Mouse (Mus musculus): ENCODE measurements at regions not wholly inside any gene's neighbourhood (a gene's known extent, or its start where the extent isn't known, plus 50 kb on each side); places are given as distances from the start of the nearest gene placed in this dataset.

- Histone ChIP-seq H3K27ac (replicated peaks; ENCODE audit: low read depth, low read length) (no peak overlapping the region), H3K4me2 (ENCODE audit: low read depth, severe bottlenecking) (no peak overlapping the region), H3K36me3 (ENCODE audit: control insufficient read depth, insufficient read depth, low read length) (no peaks in the 10 kb centered on the region), H3K4me1 (ENCODE audit: control insufficient read depth, insufficient read depth, low read length) (no peaks in the 10 kb centered on the region), H3K9me3 (ENCODE audit: control insufficient read depth, low read length) (no peaks in the 10 kb centered on the region), H3K27me3 (ENCODE audit: control insufficient read depth, insufficient read depth, low read length) (no peaks in the 10 kb centered on the region), H3K9ac (ENCODE audit: low read length) (no peak overlapping the region), H3K4me3 (ENCODE audit: low read depth, low read length) (no peak overlapping the region)
- WGBS, result 92% methylated on average over 9 of the region's 9 CpGs
- no peak for ATAC-seq (ENCODE audit: insufficient number of reproducible peaks, low FRiP score, low TSS enrichment, low read depth)
- DNase-seq (ENCODE audit: low spot score), result no peak
Measured at GRCm38 (mm10) chr3:117265790-117266189, 94.9 kb downstream of the Plppr4 start.

GRCm38 (mm10) chr3:117247833-117248232 is 112.8 kb downstream of the Plppr4 start:
- Histone ChIP-seq H3K36me3 (ENCODE audit: control insufficient read depth, insufficient read depth, low read length) (no peaks in the 10 kb centered on the region), H3K27me3 (ENCODE audit: control insufficient read depth, insufficient read depth, low read length) (no peaks in the 10 kb centered on the region), H3K4me2 (ENCODE audit: low read depth, severe bottlenecking) (no peak overlapping the region), H3K27ac (replicated peaks; ENCODE audit: low read depth, low read length) (no peak overlapping the region), H3K4me1 (ENCODE audit: control insufficient read depth, insufficient read depth, low read length) (no peaks in the 10 kb centered on the region), H3K9ac (ENCODE audit: low read length) (no peak overlapping the region), H3K9me3 (ENCODE audit: control insufficient read depth, low read length) (no peaks in the 10 kb centered on the region), H3K4me3 (ENCODE audit: low read depth, low read length) (no peak overlapping the region)
- no peak for ATAC-seq (ENCODE audit: insufficient number of reproducible peaks, low FRiP score, low TSS enrichment, low read depth)
- DNase-seq (ENCODE audit: low spot score), result no peak

DNA sequence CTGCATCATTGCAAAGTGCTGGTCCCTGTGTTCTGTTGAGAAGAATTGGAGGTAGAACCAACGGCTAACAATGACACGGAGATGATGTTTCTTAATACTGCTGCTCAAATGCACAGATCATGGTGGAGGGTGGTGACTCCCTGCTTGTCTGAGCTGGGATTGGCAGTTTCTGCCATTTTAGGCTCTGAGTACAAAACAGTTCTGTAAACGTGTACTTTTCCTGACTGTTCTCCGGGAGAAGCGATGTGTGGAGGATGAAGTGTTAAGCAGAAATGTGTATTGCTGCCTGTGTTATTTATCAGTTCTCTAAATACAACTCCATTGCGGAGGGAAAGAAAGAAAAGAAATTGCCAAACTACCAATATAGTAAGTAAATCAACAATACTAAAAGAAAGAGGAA is 118.9 kb downstream of the Plppr4 start:
- ATAC-seq (ENCODE audit: insufficient number of reproducible peaks, low FRiP score, low TSS enrichment, low read depth) (no peak), DNase-seq (ENCODE audit: low spot score) (no peak)
- Histone ChIP-seq H3K4me1 (ENCODE audit: control insufficient read depth, insufficient read depth, low read length) (no peaks in the 10 kb centered on the region), H3K27ac (replicated peaks; ENCODE audit: low read depth, low read length) (no peak overlapping the region), H3K9me3 (ENCODE audit: control insufficient read depth, low read length) (no peaks in the 10 kb centered on the region), H3K27me3 (ENCODE audit: control insufficient read depth, insufficient read depth, low read length) (no peaks in the 10 kb centered on the region), H3K9ac (ENCODE audit: low read length) (no peak overlapping the region), H3K36me3 (ENCODE audit: control insufficient read depth, insufficient read depth, low read length) (no peaks in the 10 kb centered on the region), H3K4me2 (ENCODE audit: low read depth, severe bottlenecking) (no peak overlapping the region), H3K4me3 (ENCODE audit: low read depth, low read length) (no peak overlapping the region)
- WGBS, result 95% methylated on average over 6 of the region's 6 CpGs

- no peak for DNase-seq (ENCODE audit: low spot score)
- H3K9me3 ChIP-seq (ENCODE audit: control insufficient read depth, low read length), result no peaks in the 10 kb centered on the region
- no peak for ATAC-seq (ENCODE audit: insufficient number of reproducible peaks, low FRiP score, low TSS enrichment, low read depth)
- H3K4me3 ChIP-seq (ENCODE audit: low read depth, low read length), result no peak overlapping the region
- H3K9ac ChIP-seq (ENCODE audit: low read length), result no peak overlapping the region
- no peaks in the 10 kb centered on the region for H3K36me3 ChIP-seq (ENCODE audit: control insufficient read depth, insufficient read depth, low read length)
- no peak overlapping the region for H3K27ac ChIP-seq (replicated peaks; ENCODE audit: low read depth, low read length)
- H3K27me3 ChIP-seq (ENCODE audit: control insufficient read depth, insufficient read depth, low read length), result no peaks in the 10 kb centered on the region
- H3K4me1 ChIP-seq (ENCODE audit: control insufficient read depth, insufficient read depth, low read length), result no peaks in the 10 kb centered on the region
- H3K4me2 ChIP-seq (ENCODE audit: low read depth, severe bottlenecking), result no peak overlapping the region
- WGBS, result 81% methylated on average over 3 of the region's 3 CpGs
Measured at GRCm38 (mm10) chr3:117226616-117227015, 134.1 kb downstream of the Plppr4 start.

DNA sequence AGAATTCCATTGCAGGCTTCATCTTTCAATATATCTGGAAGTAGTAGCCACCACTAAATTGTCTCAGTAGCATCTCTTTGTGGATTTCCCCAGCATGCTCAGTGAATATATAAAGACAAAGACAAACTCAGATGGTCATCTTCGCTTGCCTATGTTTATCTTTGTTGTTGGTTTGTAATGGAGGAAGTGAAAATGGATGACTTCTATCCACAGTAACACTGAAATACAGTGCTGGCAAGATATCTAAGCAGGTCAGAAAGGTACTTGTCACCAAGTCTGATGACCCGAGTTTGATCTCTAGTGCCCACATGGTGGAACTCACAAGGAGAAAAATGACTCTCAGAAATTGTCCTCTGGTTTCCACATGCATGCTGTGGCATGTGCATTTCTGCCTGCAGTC is 135.6 kb downstream of the Plppr4 start:
- Histone ChIP-seq H3K4me1 (ENCODE audit: control insufficient read depth, insufficient read depth, low read length) (no peaks in the 10 kb centered on the region), H3K9ac (ENCODE audit: low read length) (no peak overlapping the region), H3K9me3 (ENCODE audit: control insufficient read depth, low read length) (no peaks in the 10 kb centered on the region), H3K27ac (replicated peaks; ENCODE audit: low read depth, low read length) (no peak overlapping the region), H3K4me2 (ENCODE audit: low read depth, severe bottlenecking) (no peak overlapping the region), H3K27me3 (ENCODE audit: control insufficient read depth, insufficient read depth, low read length) (no peaks in the 10 kb centered on the region), H3K4me3 (ENCODE audit: low read depth, low read length) (no peak overlapping the region), H3K36me3 (ENCODE audit: control insufficient read depth, insufficient read depth, low read length) (no peaks in the 10 kb centered on the region)
- DNase-seq (ENCODE audit: low spot score) (no peak), ATAC-seq (ENCODE audit: insufficient number of reproducible peaks, low FRiP score, low TSS enrichment, low read depth) (no peak)
- 85% methylated on average over 2 of the region's 2 CpGs for WGBS

DNA sequence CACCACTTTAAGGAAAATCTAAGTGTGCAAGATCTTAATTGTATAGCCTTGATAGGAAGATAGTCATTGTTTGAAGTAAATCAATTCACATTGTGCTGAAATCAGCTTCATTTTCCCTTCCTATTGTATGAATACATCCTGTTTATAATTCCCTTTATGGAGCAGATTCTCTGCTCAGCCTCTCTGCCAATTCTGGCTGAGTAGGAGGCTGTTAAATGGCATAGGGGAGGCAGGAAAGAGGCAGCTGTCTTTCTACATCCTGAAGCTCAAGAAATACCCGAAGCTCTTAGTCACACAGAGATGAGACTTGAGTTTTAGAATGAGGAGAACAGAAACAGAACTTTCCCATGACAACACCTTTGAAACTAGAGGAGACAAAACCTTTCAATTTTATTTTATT is 142.7 kb downstream of the Plppr4 start:
- Histone ChIP-seq H3K4me1 (ENCODE audit: control insufficient read depth, insufficient read depth, low read length) (no peaks in the 10 kb centered on the region), H3K4me2 (ENCODE audit: low read depth, severe bottlenecking) (no peak overlapping the region), H3K9ac (ENCODE audit: low read length) (no peak overlapping the region), H3K4me3 (ENCODE audit: low read depth, low read length) (no peak overlapping the region), H3K9me3 (ENCODE audit: control insufficient read depth, low read length) (no peaks in the 10 kb centered on the region), H3K27ac (replicated peaks; ENCODE audit: low read depth, low read length) (no peak overlapping the region), H3K36me3 (ENCODE audit: control insufficient read depth, insufficient read depth, low read length) (no peaks in the 10 kb centered on the region), H3K27me3 (ENCODE audit: control insufficient read depth, insufficient read depth, low read length) (no peaks in the 10 kb centered on the region)
- WGBS, result 65% methylated on average over 1 of the region's 1 CpGs
- ATAC-seq (ENCODE audit: insufficient number of reproducible peaks, low FRiP score, low TSS enrichment, low read depth) (no peak), DNase-seq (ENCODE audit: low spot score) (no peak)

- Histone ChIP-seq H3K4me2 (ENCODE audit: low read depth, severe bottlenecking) (no peak overlapping the region), H3K27me3 (ENCODE audit: control insufficient read depth, insufficient read depth, low read length) (no peaks in the 10 kb centered on the region), H3K36me3 (ENCODE audit: control insufficient read depth, insufficient read depth, low read length) (no peaks in the 10 kb centered on the region), H3K4me3 (ENCODE audit: low read depth, low read length) (no peak overlapping the region), H3K27ac (replicated peaks; ENCODE audit: low read depth, low read length) (no peak overlapping the region), H3K9ac (ENCODE audit: low read length) (no peak overlapping the region), H3K9me3 (ENCODE audit: control insufficient read depth, low read length) (no peaks in the 10 kb centered on the region), H3K4me1 (ENCODE audit: control insufficient read depth, insufficient read depth, low read length) (no peaks in the 10 kb centered on the region)
- DNase-seq (ENCODE audit: low spot score) (no peak), ATAC-seq (ENCODE audit: insufficient number of reproducible peaks, low FRiP score, low TSS enrichment, low read depth) (no peak)
- 82% methylated on average over 1 of the region's 1 CpGs for WGBS
Measured at GRCm38 (mm10) chr3:117191903-117192302, 168.8 kb downstream of the Plppr4 start.

GRCm38 (mm10) chr3:117188782-117189500 is 171.7 kb downstream of the Plppr4 start:
- DNase-seq (ENCODE audit: low spot score), result no peak
- Histone ChIP-seq H3K9ac (ENCODE audit: low read length) (no peak overlapping the region), H3K4me3 (ENCODE audit: low read depth, low read length) (no peak overlapping the region), H3K4me1 (ENCODE audit: control insufficient read depth, insufficient read depth, low read length) (no peaks in the 10 kb centered on the region), H3K27ac (replicated peaks; ENCODE audit: low read depth, low read length) (no peak overlapping the region), H3K9me3 (ENCODE audit: control insufficient read depth, low read length) (no peaks in the 10 kb centered on the region), H3K27me3 (ENCODE audit: control insufficient read depth, insufficient read depth, low read length) (no peaks in the 10 kb centered on the region), H3K36me3 (ENCODE audit: control insufficient read depth, insufficient read depth, low read length) (no peaks in the 10 kb centered on the region), H3K4me2 (ENCODE audit: low read depth, severe bottlenecking) (no peak overlapping the region)
- WGBS, result 61% methylated on average over 3 of the region's 3 CpGs
- ATAC-seq (ENCODE audit: insufficient number of reproducible peaks, low FRiP score, low TSS enrichment, low read depth), result no peak

GRCm38 (mm10) chr3:117183654-117184184 is 177.0 kb downstream of the Plppr4 start:
- H3K27me3 ChIP-seq (ENCODE audit: control insufficient read depth, insufficient read depth, low read length), result no peaks in the 10 kb centered on the region
- no peaks in the 10 kb centered on the region for H3K9me3 ChIP-seq (ENCODE audit: control insufficient read depth, low read length)
- H3K36me3 ChIP-seq (ENCODE audit: control insufficient read depth, insufficient read depth, low read length), result no peaks in the 10 kb centered on the region
- no peaks in the 10 kb centered on the region for H3K4me1 ChIP-seq (ENCODE audit: control insufficient read depth, insufficient read depth, low read length)
- H3K27ac ChIP-seq (replicated peaks; ENCODE audit: low read depth, low read length), result no peak overlapping the region
- ATAC-seq (ENCODE audit: insufficient number of reproducible peaks, low FRiP score, low TSS enrichment, low read depth) (no peak), DNase-seq (ENCODE audit: low spot score) (no peak)
- H3K4me3 ChIP-seq (ENCODE audit: low read depth, low read length), result no peak overlapping the region
- WGBS, result 94% methylated on average over 4 of the region's 4 CpGs
- H3K4me2 ChIP-seq (ENCODE audit: low read depth, severe bottlenecking), result no peak overlapping the region
- H3K9ac ChIP-seq (ENCODE audit: low read length), result no peak overlapping the region

All from limb, embryonic 11.5 days (tissue).